Mouse (Mus musculus) C2C12 (cell line): Measurements from ENCODE around the gene Ssbp3. TPM values are rescaled to one million over a fixed set of nuclear protein-coding genes. Genes with fewer than 3 reads are reported as not detected.

Experiments used
- H3K27me3 ChIP-seq: one replicate; pipeline ENCODE4 v1.6.1; 2011; ENCODE audit not compliant: control insufficient read depth, insufficient read depth, insufficient read length
- H3K36me3 ChIP-seq: one replicate; pipeline ENCODE4 v1.6.1; 2011; ENCODE audit not compliant: control insufficient read depth, insufficient read depth
- H3K4me3 ChIP-seq: one replicate; pipeline ENCODE4 v1.5.1; 2011; ENCODE audit warnings: mild to moderate bottlenecking, control low read depth; ENCODE audit not compliant: poor library complexity, insufficient read depth, severe bottlenecking
- H3K79me2 ChIP-seq: one replicate; pipeline ENCODE4 v1.6.1; 2011; ENCODE audit not compliant: control insufficient read depth, insufficient read depth
- H3K79me3 ChIP-seq: one replicate; pipeline ENCODE4 v1.6.1; 2011; ENCODE audit warnings: low read depth, control low read depth
- H3ac ChIP-seq: one replicate; pipeline ENCODE3; 2011; ENCODE audit warnings: low read depth; ENCODE audit not compliant: control insufficient read depth, insufficient read length
- CEBPB ChIP-seq: IDR thresholded peaks from one replicate; pipeline ENCODE4 v1.6.1; 2011; ENCODE audit warnings: low read depth, mild to moderate bottlenecking, control low read depth, moderate library complexity
- CTCF ChIP-seq: IDR thresholded peaks from one replicate; pipeline ENCODE4 v1.5.1; 2011; ENCODE audit not compliant: control insufficient read depth, insufficient read depth, insufficient read length
- FOSL1 ChIP-seq: IDR thresholded peaks from one replicate; pipeline ENCODE4 v1.8.0; 2011; ENCODE audit warnings: mild to moderate bottlenecking, low read length; ENCODE audit not compliant: poor library complexity, insufficient read depth, severe bottlenecking
- MAX ChIP-seq: IDR thresholded peaks from one replicate; pipeline ENCODE4 v1.6.1; 2011; ENCODE audit warnings: mild to moderate bottlenecking, control low read depth
- MYOD1 ChIP-seq: IDR thresholded peaks from one replicate; pipeline ENCODE4 v1.6.1; 2011; ENCODE audit warnings: low read depth; ENCODE audit not compliant: control insufficient read depth, insufficient read length
- MYOG ChIP-seq: IDR thresholded peaks from one replicate; pipeline ENCODE4 v1.6.1; 2011; ENCODE audit not compliant: control insufficient read depth, insufficient read length; ENCODE audit errors: extremely low read depth
- USF1 ChIP-seq: IDR thresholded peaks from one replicate; pipeline ENCODE4 v1.6.1; 2011; ENCODE audit warnings: low read depth, mild to moderate bottlenecking, control low read depth, moderate library complexity
- polyA plus RNA-seq: library from polyadenylated mRNA; unstranded; fragments of >200 nt; fragmentation: generic; extraction: Trizol; gene quantifications from one replicate; pipeline ENCODE4 v1.2.1, GENCODE M21; 2012; ENCODE audit warnings: missing spikeins

Gene Ssbp3
- polyA plus RNA-seq, 1 experiment: 74.7 TPM

- H3K4me3 ChIP-seq: no peak overlapping the region
- no peak overlapping the region for H3ac ChIP-seq
- no peaks in the 10 kb centered on the region for H3K79me3 ChIP-seq
- no peaks in the 10 kb centered on the region for H3K36me3 ChIP-seq
- no peaks in the 10 kb centered on the region for H3K79me2 ChIP-seq
- H3K27me3 ChIP-seq: no peaks in the 10 kb centered on the region
- TF ChIP-seq MYOD1 (no peak), MYOG (no peak), USF1 (peak; percentile 72), FOSL1 (no peak), CEBPB (no peak)
Measured at GRCm38 (mm10) chr4:106881101-106881500, 29.4 kb upstream of the Ssbp3 start.

GRCm38 (mm10) chr4:106883149-106883548 lies 27.4 kb upstream of the Ssbp3 start:
- no peaks in the 10 kb centered on the region for H3K36me3 ChIP-seq
- H3K79me3 ChIP-seq: no peaks in the 10 kb centered on the region
- H3K27me3 ChIP-seq: no peaks in the 10 kb centered on the region
- no peak overlapping the region for H3ac ChIP-seq
- no peaks in the 10 kb centered on the region for H3K79me2 ChIP-seq
- no peak overlapping the region for H3K4me3 ChIP-seq
- TF ChIP-seq MAX (no peak), MYOG (no peak), CEBPB (no peak), CTCF (no peak), MYOD1 (no peak), USF1 (no peak), FOSL1 (no peak)

- Histone ChIP-seq H3K4me3 (no peak overlapping the region), H3K36me3 (no peaks in the 10 kb centered on the region), H3K79me3 (no peaks in the 10 kb centered on the region), H3K27me3 (no peaks in the 10 kb centered on the region), H3K79me2 (no peaks in the 10 kb centered on the region), H3ac (no peak overlapping the region)
- TF ChIP-seq CEBPB (no peak), MAX (no peak), MYOG (no peak), CTCF (no peak), FOSL1 (no peak), MYOD1 (no peak), USF1 (no peak)
Measured at GRCm38 (mm10) chr4:106886307-106887085, 24.0 kb upstream of the Ssbp3 start.

GRCm38 (mm10) chr4:106896086-106896485 lies 14.4 kb upstream of the Ssbp3 start:
- TF ChIP-seq MYOD1 (no peak), FOSL1 (no peak), CEBPB (no peak), CTCF (no peak), MAX (no peak), USF1 (no peak), MYOG (no peak)
- no peaks in the 10 kb centered on the region for H3K79me2 ChIP-seq
- H3K79me3 ChIP-seq: no peaks in the 10 kb centered on the region

GRCm38 (mm10) chr4:106898923-106899322 lies 11.6 kb upstream of the Ssbp3 start:
- no peaks in the 10 kb centered on the region for H3K79me3 ChIP-seq
- no peak overlapping the region for H3ac ChIP-seq
- no peaks in the 10 kb centered on the region for H3K27me3 ChIP-seq
- TF ChIP-seq MYOD1 (no peak), MAX (no peak), CTCF (no peak), CEBPB (no peak), MYOG (no peak), USF1 (no peak), FOSL1 (no peak)
- no peaks in the 10 kb centered on the region for H3K36me3 ChIP-seq
- no peaks in the 10 kb centered on the region for H3K79me2 ChIP-seq
- no peak overlapping the region for H3K4me3 ChIP-seq

More at GRCm38 (mm10) chr4:106896086-106896485, 14.4 kb upstream of the Ssbp3 start:
- H3K4me3 ChIP-seq: no peak overlapping the region
- H3K36me3 ChIP-seq: no peaks in the 10 kb centered on the region
- no peak overlapping the region for H3ac ChIP-seq
- no peaks in the 10 kb centered on the region for H3K27me3 ChIP-seq

- Histone ChIP-seq H3K27me3 (no peaks in the 10 kb centered on the region), H3K36me3 (no peaks in the 10 kb centered on the region), H3K79me3 (no peaks in the 10 kb centered on the region), H3ac (no peak overlapping the region), H3K4me3 (no peak overlapping the region), H3K79me2 (no peaks in the 10 kb centered on the region)
- TF ChIP-seq CEBPB: no peak
Measured at GRCm38 (mm10) chr4:106899471-106899870, 11.0 kb upstream of the Ssbp3 start.
